Mouse (Mus musculus) midbrain, embryonic 11.5 days (tissue): ENCODE data around the gene Stip1. TPM values are rescaled to one million over a fixed set of nuclear protein-coding genes. Genes with fewer than 3 reads are reported as not detected.
A peak's percentile ranks its signal among the peaks of the same experiment; 100 is the strongest.

Experiments
- ATAC-seq: fragments of 200-750 bp; cut with Nextera tagmentation; 2 replicates; pipeline ENCODE4 v1.8.0; 2017; ENCODE audit warnings: moderate TSS enrichment, moderate library complexity; ENCODE audit not compliant: low FRiP score
- DNase-seq: peaks from one replicate; pipeline ENCODE4 v3.0.0; 2015; ENCODE audit warnings: low spot score; ENCODE audit errors: missing footprints
- H3K27ac ChIP-seq: fragments of 300-500 bp; sonication (generic); 2 replicates; pipeline ENCODE4 v1.5.1; 2014; ENCODE audit warnings: low read depth, low read length
- H3K27me3 ChIP-seq: fragments of 300-500 bp; sonication (generic); 2 replicates; pipeline ENCODE4 v1.6.1; 2014; ENCODE audit warnings: mild to moderate bottlenecking, low read length, moderate library complexity, mixed read lengths; ENCODE audit not compliant: control insufficient read depth, insufficient read depth
- H3K36me3 ChIP-seq: fragments of 300-500 bp; sonication (generic); 2 replicates; pipeline ENCODE4 v1.6.1; 2014; ENCODE audit warnings: mild to moderate bottlenecking, low read length, moderate library complexity, mixed read lengths; ENCODE audit not compliant: control insufficient read depth, insufficient read depth
- H3K4me1 ChIP-seq: fragments of 300-500 bp; sonication (generic); 2 replicates; pipeline ENCODE4 v1.6.1; 2014; ENCODE audit warnings: low read length; ENCODE audit not compliant: control insufficient read depth, insufficient read depth
- H3K4me2 ChIP-seq: fragments of 300-500 bp; sonication (generic); 2 replicates; pipeline ENCODE4 v1.6.1; 2014; ENCODE audit warnings: mild to moderate bottlenecking, moderate library complexity
- H3K4me3 ChIP-seq: fragments of 300-500 bp; sonication (generic); 2 replicates; pipeline ENCODE4 v1.5.1; 2014; ENCODE audit warnings: low read depth, low read length
- H3K9ac ChIP-seq: fragments of 300-500 bp; sonication (generic); 2 replicates; pipeline ENCODE4 v1.6.1; 2014; ENCODE audit warnings: low read length
- H3K9me3 ChIP-seq: fragments of 300-500 bp; sonication (generic); 2 replicates; pipeline ENCODE4 v1.6.1; 2016; ENCODE audit warnings: low read length; ENCODE audit not compliant: control insufficient read depth
- WGBS: fragments of 180-500 bp; shearing (Covaris S2); extraction: QIAGEN DNeasy Blood & Tissue Kit; methylation state at CpG from one replicate; pipeline ENCODE4 v1.1.7; 2014; 5-methylcytosine and 5-hydroxymethylcytosine counted together
- polyA plus RNA-seq: library from polyadenylated mRNA; unstranded; fragments of >200 nt; fragmentation: Nextera tagmentation; extraction: Ambion mirVana; gene quantifications from 2 replicates; pipeline ENCODE4 v1.2.1, GENCODE M21; 2014

Gene Stip1
- polyA plus RNA-seq, 1 experiment from 2014 or later = 416 TPM

- no peaks in the 10 kb centered on the region for H3K9me3 ChIP-seq
- H3K9ac ChIP-seq = no peak overlapping the region
- H3K4me2 ChIP-seq = no peak overlapping the region
- H3K4me3 ChIP-seq = no peak overlapping the region
- H3K27ac ChIP-seq = no peak overlapping the region
- ATAC-seq = no peak
- 85% methylated on average over 9 of the region's 9 CpGs for WGBS
- H3K36me3 ChIP-seq = no peaks in the 10 kb centered on the region
- no peaks in the 10 kb centered on the region for H3K27me3 ChIP-seq
- no peak for DNase-seq
- H3K4me1 ChIP-seq = no peaks in the 10 kb centered on the region
Measured at GRCm38 (mm10) chr19:7006892-7007593, 32.7 kb downstream of the Stip1 start.

GRCm38 (mm10) chr19:6999360-7000063, 40.3 kb downstream of the Stip1 start:
- WGBS = 93% methylated on average over 19 of the region's 19 CpGs
- Histone ChIP-seq H3K4me2 (no peak overlapping the region), H3K4me3 (no peak overlapping the region), H3K27me3 (no peaks in the 10 kb centered on the region), H3K4me1 (peaks cover 14% of the 10 kb centered on the region), H3K9me3 (no peaks in the 10 kb centered on the region), H3K27ac (no peak overlapping the region), H3K36me3 (peaks cover 7% of the 10 kb centered on the region; the same call in 1 of the 2 replicates), H3K9ac (no peak overlapping the region)
- ATAC-seq = no peak
- no peak for DNase-seq

- no peaks in the 10 kb centered on the region for H3K27me3 ChIP-seq
- no peak overlapping the region for H3K4me2 ChIP-seq
- no peaks in the 10 kb centered on the region for H3K9me3 ChIP-seq
- no peak overlapping the region for H3K27ac ChIP-seq
- WGBS = 80% methylated on average over 9 of the region's 9 CpGs
- ATAC-seq = no peak
- DNase-seq = no peak
- H3K4me3 ChIP-seq = no peak overlapping the region
- peaks cover 19% of the 10 kb centered on the region for H3K4me1 ChIP-seq
- H3K36me3 ChIP-seq = peaks cover 7% of the 10 kb centered on the region; the same call in 1 of the 2 replicates
- no peak overlapping the region for H3K9ac ChIP-seq
Measured at GRCm38 (mm10) chr19:6997721-6998290, 42.0 kb downstream of the Stip1 start.

GRCm38 (mm10) chr19:6996006-6996405, 43.8 kb downstream of the Stip1 start, which contains the start of the genes Nudt22 and Trpt1:
TSS of gene Nudt22 (minus strand) at chr19:6996117.
TSS of gene Trpt1 (plus strand) at chr19:6996131.
- peak; percentile 96 for DNase-seq
- WGBS = 1% methylated on average over 24 of the region's 24 CpGs
- Histone ChIP-seq H3K27ac (peak within 1 kb of the TSS; percentile 35; the same call in 1 of the 2 replicates), H3K27me3 (no peaks in the 10 kb centered on the region), H3K9ac (peak within 1 kb of the TSS; percentile 75), H3K4me2 (peak within 1 kb of the TSS; percentile 89), H3K4me3 (peak within 1 kb of the TSS; percentile 54), H3K36me3 (peaks cover 7% of the 10 kb centered on the region; the same call in 1 of the 2 replicates), H3K4me1 (peaks cover 22% of the 10 kb centered on the region), H3K9me3 (no peaks in the 10 kb centered on the region)
- peak; percentile 76 for ATAC-seq

- ATAC-seq (no peak), DNase-seq (no peak)
- 50% methylated on average over 21 of the region's 21 CpGs for WGBS
- peak overlapping the region; percentile 75 for H3K9ac ChIP-seq
- H3K36me3 ChIP-seq = peaks cover 7% of the 10 kb centered on the region; the same call in 1 of the 2 replicates
- no peaks in the 10 kb centered on the region for H3K27me3 ChIP-seq
- no peak overlapping the region for H3K27ac ChIP-seq
- H3K9me3 ChIP-seq = no peaks in the 10 kb centered on the region
- peaks cover 22% of the 10 kb centered on the region for H3K4me1 ChIP-seq
- peak overlapping the region; percentile 89 for H3K4me2 ChIP-seq
- H3K4me3 ChIP-seq = peak overlapping the region; percentile 54
Measured at GRCm38 (mm10) chr19:6995255-6995991, 44.3 kb downstream of the Stip1 start.

- no peak for DNase-seq
- no peak for ATAC-seq
- WGBS = 85% methylated on average over 8 of the region's 8 CpGs
- H3K4me1 ChIP-seq = peaks cover 22% of the 10 kb centered on the region
- no peaks in the 10 kb centered on the region for H3K27me3 ChIP-seq
- no peak overlapping the region for H3K9ac ChIP-seq
- H3K27ac ChIP-seq = no peak overlapping the region
- no peaks in the 10 kb centered on the region for H3K9me3 ChIP-seq
- peaks cover 7% of the 10 kb centered on the region; the same call in 1 of the 2 replicates for H3K36me3 ChIP-seq
- no peak overlapping the region for H3K4me3 ChIP-seq
- H3K4me2 ChIP-seq = no peak overlapping the region
Measured at GRCm38 (mm10) chr19:6994489-6994888, 45.3 kb downstream of the Stip1 start.

- H3K9ac ChIP-seq = no peak overlapping the region
- H3K4me2 ChIP-seq = no peak overlapping the region
Measured at GRCm38 (mm10) chr19:6994002-6994401, 45.8 kb downstream of the Stip1 start.

GRCm38 (mm10) chr19:6993011-6993770, 46.6 kb downstream of the Stip1 start:
- H3K9ac ChIP-seq = peak overlapping the region; percentile 41
- H3K27me3 ChIP-seq = no peaks in the 10 kb centered on the region
- 61% methylated on average over 14 of the region's 14 CpGs for WGBS
- H3K4me2 ChIP-seq = peak overlapping the region; percentile 93
- no peak for DNase-seq
- no peaks in the 10 kb centered on the region for H3K9me3 ChIP-seq
- peak overlapping the region; percentile 52 for H3K4me3 ChIP-seq
- no peak for ATAC-seq
- H3K27ac ChIP-seq = no peak overlapping the region
- peaks cover 22% of the 10 kb centered on the region for H3K4me1 ChIP-seq
- H3K36me3 ChIP-seq = no peaks in the 10 kb centered on the region

More at GRCm38 (mm10) chr19:6994002-6994401, 45.8 kb downstream of the Stip1 start:
- no peak for DNase-seq
- WGBS = 85% methylated on average over 8 of the region's 8 CpGs
- peaks cover 3% of the 10 kb centered on the region; the same call in 1 of the 2 replicates for H3K36me3 ChIP-seq
- H3K27me3 ChIP-seq = no peaks in the 10 kb centered on the region
- no peaks in the 10 kb centered on the region for H3K9me3 ChIP-seq
- peaks cover 22% of the 10 kb centered on the region for H3K4me1 ChIP-seq
- no peak overlapping the region for H3K27ac ChIP-seq
- no peak overlapping the region for H3K4me3 ChIP-seq
- ATAC-seq = no peak
